Mouse (Mus musculus): Measurements from ENCODE around the gene Snrnp40. TPM values are rescaled to one million over a fixed set of nuclear protein-coding genes. Genes with fewer than 3 reads are reported as not detected.

The Snrnp40 gene
- total RNA-seq, 2 experiments from 2014 or later, result 42.4 to 46.1 TPM

- no peak for DNase-seq
- intact Hi-C loops (cut with DNase I), result no loop called here
These were observed 17.6 kb downstream of the Snrnp40 start for GRCm38 (mm10) chr4:130377500-130377899.

- DNase-seq, result no peak
- intact Hi-C loops (cut with DNase I), result no loop called here
These were observed 19.2 kb downstream of the Snrnp40 start for GRCm38 (mm10) chr4:130379181-130379580.

- intact Hi-C loops (cut with DNase I), result no loop called here
- no peak for DNase-seq
These were observed 20.5 kb downstream of the Snrnp40 start for GRCm38 (mm10) chr4:130380418-130380817.

- intact Hi-C loops (cut with DNase I), result no loop called here
- DNase-seq, result no peak
These were observed 27.3 kb downstream of the Snrnp40 start for GRCm38 (mm10) chr4:130387256-130387655.

- peak; percentile 57 for DNase-seq
- intact Hi-C loops (cut with DNase I), result no loop called here
These were observed 29.6 kb downstream of the Snrnp40 start for GRCm38 (mm10) chr4:130389496-130389895.

GRCm38 (mm10) chr4:130389927-130390326 is 30.0 kb downstream of the Snrnp40 start:
- no peak for DNase-seq
- intact Hi-C loops (cut with DNase I), result no loop called here

GRCm38 (mm10) chr4:130391265-130391664 is 31.3 kb downstream of the Snrnp40 start:
- intact Hi-C loops (cut with DNase I), result no loop called here
- DNase-seq, result peak; percentile 34

Other genes with a start within 250 kb of the Snrnp40 start
- 1 to 10 TPM; 1.9 to 3.6 TPM for gene Hcrtr1, start 220.8 kb upstream of the Snrnp40 start, total RNA-seq (2021)
- 1 to 10 TPM; 1.6 to 2.5 TPM for gene Tinagl1, start 185.0 kb upstream of the Snrnp40 start, total RNA-seq (2021)
- gene Gm853, start 137.7 kb upstream of the Snrnp40 start, total RNA-seq (2021), result not detected
- gene Serinc2, start 80.9 kb upstream of the Snrnp40 start, total RNA-seq (2021), result 1 to 10 TPM; 8.5 to 9.2 TPM
- 100 to 1,000 TPM; 192 to 199 TPM for gene Fabp3, start 51.5 kb upstream of the Snrnp40 start, total RNA-seq (2021)
- 1 to 10 TPM; 1.0 to 1.7 TPM for gene Gm10570, start 51.5 kb upstream of the Snrnp40 start, total RNA-seq (2021)
- gene Zcchc17, start 189 bp upstream of the Snrnp40 start, total RNA-seq (2021), result 10 to 100 TPM; 50.7 to 54.9 TPM
- gene Nkain1, start 214.0 kb downstream of the Snrnp40 start, total RNA-seq (2021), result 100 to 1,000 TPM; 158 to 164 TPM